Mouse (Mus musculus): ENCODE measurements around the gene Col5a1.

DNA sequence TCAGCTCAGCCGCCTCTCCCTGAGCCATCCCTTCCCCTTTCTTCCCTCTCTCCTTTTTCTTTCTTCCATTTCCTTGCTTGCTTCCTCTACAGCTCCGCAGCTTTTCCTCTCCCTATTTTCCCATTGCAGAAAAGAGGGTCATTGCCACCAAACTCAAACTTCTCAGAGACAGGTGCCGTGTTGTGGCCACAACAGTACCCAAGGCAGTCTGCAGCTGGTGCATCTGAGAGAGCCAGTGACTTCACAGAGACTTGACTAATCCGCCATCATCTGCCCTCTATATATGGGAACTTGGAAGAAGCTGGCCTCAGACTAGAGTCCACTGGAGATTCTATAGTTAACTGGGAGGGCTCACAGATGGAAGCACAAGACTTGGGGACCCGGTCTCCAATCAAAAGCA lies 13.2 kb upstream of the Col5a1 start:
- TF ChIP-seq GATA1 (IDR thresholded peaks at IDR 0.05; ENCODE audit: borderline replicate concordance, low read length) (no peak), FLI1 (IDR thresholded peaks at IDR 0.05; ENCODE audit: low read length) (no peak)

All from megakaryocyte, embryonic 14.5 days (primary cell).